Mouse (Mus musculus) C2C12 (cell line): ENCODE data around the gene Casp8ap2. TPM values are rescaled to one million over a fixed set of nuclear protein-coding genes. Genes with fewer than 3 reads are reported as not detected.

ENCODE experiments used
- H3K27me3 ChIP-seq: one replicate; pipeline ENCODE4 v1.6.1; 2011; ENCODE audit not compliant: control insufficient read depth, insufficient read depth, insufficient read length
- H3K36me3 ChIP-seq: one replicate; pipeline ENCODE4 v1.6.1; 2011; ENCODE audit not compliant: control insufficient read depth, insufficient read depth
- H3K4me3 ChIP-seq: one replicate; pipeline ENCODE4 v1.5.1; 2011; ENCODE audit warnings: mild to moderate bottlenecking, control low read depth; ENCODE audit not compliant: poor library complexity, insufficient read depth, severe bottlenecking
- H3K79me2 ChIP-seq: one replicate; pipeline ENCODE4 v1.6.1; 2011; ENCODE audit not compliant: control insufficient read depth, insufficient read depth
- H3K79me3 ChIP-seq: one replicate; pipeline ENCODE4 v1.6.1; 2011; ENCODE audit warnings: low read depth, control low read depth
- H3ac ChIP-seq: one replicate; pipeline ENCODE3; 2011; ENCODE audit warnings: low read depth; ENCODE audit not compliant: control insufficient read depth, insufficient read length
- CEBPB ChIP-seq: IDR thresholded peaks from one replicate; pipeline ENCODE4 v1.6.1; 2011; ENCODE audit warnings: low read depth, mild to moderate bottlenecking, control low read depth, moderate library complexity
- CTCF ChIP-seq: IDR thresholded peaks from one replicate; pipeline ENCODE4 v1.5.1; 2011; ENCODE audit not compliant: control insufficient read depth, insufficient read depth, insufficient read length
- FOSL1 ChIP-seq: IDR thresholded peaks from one replicate; pipeline ENCODE4 v1.8.0; 2011; ENCODE audit warnings: mild to moderate bottlenecking, low read length; ENCODE audit not compliant: poor library complexity, insufficient read depth, severe bottlenecking
- MAX ChIP-seq: IDR thresholded peaks from one replicate; pipeline ENCODE4 v1.6.1; 2011; ENCODE audit warnings: mild to moderate bottlenecking, control low read depth
- MYOD1 ChIP-seq: IDR thresholded peaks from one replicate; pipeline ENCODE4 v1.6.1; 2011; ENCODE audit warnings: low read depth; ENCODE audit not compliant: control insufficient read depth, insufficient read length
- MYOG ChIP-seq: IDR thresholded peaks from one replicate; pipeline ENCODE4 v1.6.1; 2011; ENCODE audit not compliant: control insufficient read depth, insufficient read length; ENCODE audit errors: extremely low read depth
- USF1 ChIP-seq: IDR thresholded peaks from one replicate; pipeline ENCODE4 v1.6.1; 2011; ENCODE audit warnings: low read depth, mild to moderate bottlenecking, control low read depth, moderate library complexity
- polyA plus RNA-seq: library from polyadenylated mRNA; unstranded; fragments of >200 nt; fragmentation: generic; extraction: Trizol; gene quantifications from one replicate; pipeline ENCODE4 v1.2.1, GENCODE M21; 2012; ENCODE audit warnings: missing spikeins

Gene Casp8ap2
- polyA plus RNA-seq, 1 experiment = 2.9 TPM

DNA sequence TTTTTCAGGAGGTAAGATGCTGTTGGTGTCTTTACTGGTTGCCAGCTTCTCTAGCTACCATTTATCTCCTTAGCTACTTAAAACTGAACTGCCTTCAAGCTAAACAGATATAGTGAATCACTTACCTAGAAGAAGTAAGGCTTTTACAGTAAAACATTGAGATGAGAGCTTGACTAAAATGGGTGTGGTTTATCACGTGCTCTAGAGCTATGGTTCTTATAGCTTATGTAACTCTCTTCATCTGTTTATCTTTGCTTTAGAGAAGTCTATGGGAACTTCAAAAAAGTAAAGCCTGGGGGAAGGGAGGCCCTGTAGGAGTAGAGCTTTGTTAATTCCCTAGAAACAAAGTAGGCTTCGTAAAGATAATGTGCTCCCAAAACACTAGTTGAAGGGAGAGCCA lies 58.8 kb downstream of the Casp8ap2 start:
- H3ac ChIP-seq = no peak overlapping the region
- TF ChIP-seq USF1 (no peak), MYOD1 (no peak)
- H3K36me3 ChIP-seq = peaks cover 74% of the 10 kb centered on the region
- no peaks in the 10 kb centered on the region for H3K79me3 ChIP-seq
- no peaks in the 10 kb centered on the region for H3K79me2 ChIP-seq
- no peak overlapping the region for H3K4me3 ChIP-seq
- H3K27me3 ChIP-seq = no peaks in the 10 kb centered on the region

DNA sequence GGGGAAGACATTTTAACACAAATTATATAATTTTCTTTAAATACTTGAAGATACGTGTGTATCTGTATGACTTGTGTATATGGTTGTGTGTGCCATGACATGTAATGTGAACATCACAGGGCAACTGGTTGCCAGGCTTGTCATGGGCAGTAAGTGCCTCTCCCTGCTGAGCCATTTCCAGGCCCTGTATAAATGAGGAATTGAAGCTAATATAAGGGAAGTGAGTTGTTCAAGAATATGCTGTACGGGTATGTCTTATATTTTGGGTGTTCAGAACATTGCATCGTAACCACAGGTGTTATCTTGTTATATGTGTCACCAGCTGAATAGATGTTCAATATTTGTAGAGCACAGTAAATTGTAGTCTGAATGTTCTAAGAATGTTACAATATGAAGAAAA lies 62.2 kb downstream of the Casp8ap2 start:
- no peaks in the 10 kb centered on the region for H3K27me3 ChIP-seq

DNA sequence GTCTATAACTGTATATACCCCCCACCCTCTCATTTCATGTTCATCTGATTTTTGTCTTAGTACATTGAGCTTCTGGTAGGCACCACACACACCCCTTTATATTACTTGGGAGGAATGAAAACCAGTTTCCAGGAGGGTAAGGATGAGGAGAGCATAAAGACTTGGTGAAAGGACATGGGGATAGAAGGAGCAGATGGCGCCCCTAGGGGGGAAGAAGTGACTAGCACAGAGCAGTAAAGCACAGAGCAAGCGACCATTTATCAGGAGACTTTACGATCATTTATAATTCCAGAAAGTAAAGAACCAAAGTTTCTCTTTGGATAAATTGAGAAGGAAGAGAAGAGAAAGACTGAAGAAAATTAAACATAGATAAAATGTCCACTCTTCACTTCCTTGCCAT lies 65.6 kb downstream of the Casp8ap2 start:
- Histone ChIP-seq H3K4me3 (no peak overlapping the region), H3K36me3 (peaks cover 78% of the 10 kb centered on the region), H3ac (no peak overlapping the region), H3K27me3 (no peaks in the 10 kb centered on the region), H3K79me3 (peaks cover 11% of the 10 kb centered on the region), H3K79me2 (peaks cover 16% of the 10 kb centered on the region)
- TF ChIP-seq MYOD1 (no peak), CTCF (no peak), MAX (no peak), FOSL1 (no peak), MYOG (no peak), CEBPB (no peak), USF1 (no peak)

More for the DNA sequence above, 62.2 kb downstream of the Casp8ap2 start:
- Histone ChIP-seq H3K79me3 (peaks cover 8% of the 10 kb centered on the region), H3K36me3 (peaks cover 79% of the 10 kb centered on the region), H3K4me3 (no peak overlapping the region), H3ac (no peak overlapping the region), H3K79me2 (peaks cover 15% of the 10 kb centered on the region)
- TF ChIP-seq MAX (no peak), MYOG (no peak), USF1 (no peak), CTCF (no peak), CEBPB (no peak)

DNA sequence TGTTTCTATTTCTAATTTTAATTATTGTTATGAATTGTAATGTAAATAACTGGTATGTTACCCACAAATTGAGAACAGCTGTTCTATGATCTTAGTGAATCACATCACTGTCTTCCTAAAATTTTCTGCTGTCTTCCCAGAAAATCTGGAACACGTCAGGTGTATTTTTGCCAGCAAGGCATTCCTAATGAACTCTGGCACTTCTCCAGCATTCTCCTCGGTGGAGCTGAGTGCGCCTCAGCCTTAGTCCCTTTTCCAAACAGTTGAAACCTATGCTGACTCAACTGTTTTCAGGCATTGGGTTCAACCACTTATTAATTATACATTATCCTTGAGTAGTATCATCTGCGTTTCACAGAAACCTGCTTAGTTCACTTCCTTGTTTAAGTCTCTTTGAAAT lies 67.2 kb downstream of the Casp8ap2 start:
- no peaks in the 10 kb centered on the region for H3K27me3 ChIP-seq
- H3K79me2 ChIP-seq = peaks cover 16% of the 10 kb centered on the region
- TF ChIP-seq FOSL1 = no peak
- no peak for TF ChIP-seq MAX
- TF ChIP-seq MYOG = no peak
- TF ChIP-seq USF1 = no peak
- TF ChIP-seq MYOD1 = no peak
- TF ChIP-seq CEBPB = no peak
- no peak for TF ChIP-seq CTCF
- H3K4me3 ChIP-seq = no peak overlapping the region
- H3ac ChIP-seq = no peak overlapping the region
- H3K79me3 ChIP-seq = peaks cover 14% of the 10 kb centered on the region
- peaks cover 85% of the 10 kb centered on the region for H3K36me3 ChIP-seq

DNA sequence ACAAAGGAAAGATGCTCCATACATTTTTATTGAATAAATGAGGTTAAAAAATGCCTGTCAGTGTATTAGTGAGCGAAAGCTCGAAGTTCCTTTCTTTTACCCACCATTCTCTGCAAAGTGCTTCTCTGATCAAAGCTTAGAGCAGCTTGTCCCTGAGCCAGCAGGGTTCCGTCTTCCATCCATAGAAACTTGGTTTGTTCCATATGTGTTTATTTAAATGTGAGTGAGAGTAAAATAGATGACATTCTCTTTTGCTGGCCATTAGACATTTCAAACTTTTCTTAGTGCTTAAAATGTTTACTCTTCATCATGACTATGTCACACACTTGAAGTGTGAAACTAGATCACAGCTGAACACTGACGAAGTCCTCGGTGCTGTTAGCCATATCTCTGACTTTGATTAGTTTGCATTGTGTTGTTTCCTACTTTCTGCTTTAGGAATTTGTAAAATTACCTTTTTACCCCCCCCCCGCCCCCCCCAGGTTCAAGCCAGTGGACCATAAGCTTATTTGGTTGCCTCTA lies 67.9 kb downstream of the Casp8ap2 start:
- peaks cover 16% of the 10 kb centered on the region for H3K79me2 ChIP-seq
- H3K4me3 ChIP-seq = no peak overlapping the region
- TF ChIP-seq CTCF (no peak), FOSL1 (no peak), MAX (no peak), MYOD1 (no peak), CEBPB (no peak), MYOG (no peak), USF1 (no peak)
- peaks cover 14% of the 10 kb centered on the region for H3K79me3 ChIP-seq
- no peaks in the 10 kb centered on the region for H3K27me3 ChIP-seq
- no peak overlapping the region for H3ac ChIP-seq
- H3K36me3 ChIP-seq = peaks cover 92% of the 10 kb centered on the region

Other genes starting within 250 kb of the Casp8ap2 start
- gene Gja10, start 12.7 kb upstream of the Casp8ap2 start, polyA plus RNA-seq = not detected
- gene Mdn1, start 41.7 kb downstream of the Casp8ap2 start, polyA plus RNA-seq = 15.1 TPM
- gene Lyrm2, start 184.8 kb downstream of the Casp8ap2 start, polyA plus RNA-seq = 27.0 TPM